In the genomic region with DNA sequence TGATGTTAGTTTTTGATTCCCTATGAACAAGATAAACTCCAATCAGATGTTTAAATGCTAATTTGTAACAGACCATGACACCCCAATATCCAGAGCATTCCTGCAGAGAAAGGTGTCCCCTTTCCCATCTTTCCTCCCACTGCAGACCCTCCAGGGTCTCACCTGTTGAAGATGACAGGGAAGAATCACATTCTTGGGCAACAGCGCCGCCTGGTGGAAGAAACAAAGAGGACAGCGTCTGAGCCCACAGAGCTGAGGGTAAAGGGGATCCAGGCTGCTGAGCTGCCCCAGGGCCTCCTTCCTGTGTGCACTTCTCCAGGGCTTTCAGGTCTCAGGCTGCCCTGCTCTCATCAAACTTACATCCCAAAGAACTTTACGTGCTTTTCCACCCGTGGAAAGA, we compare ENCODE assay signal across 9 mouse cellular contexts. TPM values are rescaled to one million over a fixed set of nuclear protein-coding genes. Genes with fewer than 3 reads are reported as not detected.
DNase-seq lines count a peak whose midpoint lies in the region; ATAC-seq and TF ChIP-seq lines count a peak whose summit lies in the region.
"Had no signal": no experiment of that assay in that cellular context is flagged by ENCODE, and none has a peak within 500 bp of the region (broad histone marks: within the 10 kb centered on the region; RNA-seq: fewer than 3 reads in every experiment).

No protein-coding gene starts in this region.

- TF ChIP-seq EP300 in heart, adult 2 months (IDR thresholded peaks at IDR 0.05; ENCODE audit: insufficient read depth, low read depth, low read length): no peak

- ATAC-seq in midbrain, embryonic 11.5 days (ENCODE audit: low FRiP score): no peak
- ATAC-seq in midbrain, embryonic 15.5 days (replicated peaks): no peak
- no peak for ATAC-seq in neural tube, embryonic 11.5 days (ENCODE audit: insufficient read depth, low FRiP score, low TSS enrichment)

- peak; percentile 77 for TF ChIP-seq CTCF in heart, adult 2 months (IDR thresholded peaks at IDR 0.05)

- TF ChIP-seq POLR2A in heart, adult 2 months (IDR thresholded peaks at IDR 0.05; ENCODE audit: insufficient read depth, low read depth, low read length): no peak

- H3K9me3 ChIP-seq in midbrain, embryonic 11.5 days (ENCODE audit: control insufficient read depth, low read length): no peaks in the 10 kb centered on the region
- no peaks in the 10 kb centered on the region for H3K9me3 ChIP-seq in midbrain, embryonic 15.5 days
- H3K9me3 ChIP-seq in neural tube, embryonic 11.5 days (ENCODE audit: control insufficient read depth, low read length): no peaks in the 10 kb centered on the region
- H3K9me3 ChIP-seq: heart, embryonic 15.5 days had no signal

- H3K27me3 ChIP-seq in heart, adult 2 months (ENCODE audit: control insufficient read depth, insufficient read depth, low read length): peaks cover 3% of the 10 kb centered on the region; the same call in 1 of the 2 replicates
- H3K27me3 ChIP-seq in midbrain, embryonic 11.5 days (ENCODE audit: control insufficient read depth, insufficient read depth, low read length): peaks cover 12% of the 10 kb centered on the region
- H3K27me3 ChIP-seq in midbrain, embryonic 15.5 days (replicated peaks): peaks cover 27% of the 10 kb centered on the region
- peaks cover 12% of the 10 kb centered on the region for H3K27me3 ChIP-seq in neural tube, embryonic 11.5 days (ENCODE audit: control insufficient read depth, insufficient read depth, low read length)

- intact Hi-C loops in heart, adult 2 months (cut with DNase I): no loop called here
- intact Hi-C loops in gastrocnemius, postnatal 36 days (cut with DNase I): no loop called here

- no peak overlapping the region for H3K4me3 ChIP-seq in heart, adult 2 months
- H3K4me3 ChIP-seq in midbrain, embryonic 11.5 days (ENCODE audit: low read depth, low read length): no peak overlapping the region
- no peak overlapping the region for H3K4me3 ChIP-seq in midbrain, embryonic 15.5 days
- no peak overlapping the region for H3K4me3 ChIP-seq in neural tube, embryonic 11.5 days (ENCODE audit: low read depth, low read length)
- H3K4me3 ChIP-seq: heart, embryonic 15.5 days had no signal

- H3K4me2 ChIP-seq in midbrain, embryonic 11.5 days: no peak overlapping the region
- H3K4me2 ChIP-seq in midbrain, embryonic 15.5 days: no peak overlapping the region
- no peak overlapping the region for H3K4me2 ChIP-seq in neural tube, embryonic 11.5 days (ENCODE audit: low read depth)
- H3K4me2 ChIP-seq: heart, embryonic 15.5 days had no signal

- H3K36me3 ChIP-seq in heart, adult 2 months (ENCODE audit: control insufficient read depth, insufficient read depth, low read length): no peaks in the 10 kb centered on the region
- no peaks in the 10 kb centered on the region for H3K36me3 ChIP-seq in midbrain, embryonic 11.5 days (ENCODE audit: control insufficient read depth, insufficient read depth, low read length)
- H3K36me3 ChIP-seq in midbrain, embryonic 15.5 days (replicated peaks): no peaks in the 10 kb centered on the region
- no peaks in the 10 kb centered on the region for H3K36me3 ChIP-seq in neural tube, embryonic 11.5 days (ENCODE audit: control insufficient read depth, insufficient read depth, low read length)
- H3K36me3 ChIP-seq: heart, embryonic 15.5 days had no signal

- H3K79me2 ChIP-seq in heart, adult 2 months (replicated peaks; ENCODE audit: control insufficient read depth, insufficient read depth, low read length): no peaks in the 10 kb centered on the region

- no peaks in the 10 kb centered on the region; the same call in none of the 2 replicates for H3K4me1 ChIP-seq in heart, adult 2 months (ENCODE audit: control insufficient read depth, insufficient read depth, low read length)
- H3K4me1 ChIP-seq in midbrain, embryonic 11.5 days (ENCODE audit: control insufficient read depth, insufficient read depth, low read length): no peaks in the 10 kb centered on the region
- H3K4me1 ChIP-seq in midbrain, embryonic 15.5 days: peaks cover 13% of the 10 kb centered on the region
- no peaks in the 10 kb centered on the region for H3K4me1 ChIP-seq in neural tube, embryonic 11.5 days (ENCODE audit: control insufficient read depth, insufficient read depth, low read length)

- no peak overlapping the region for H3K9ac ChIP-seq in heart, adult 2 months (ENCODE audit: low read depth, low read length)
- no peak overlapping the region for H3K9ac ChIP-seq in midbrain, embryonic 11.5 days (ENCODE audit: low read length)
- H3K9ac ChIP-seq in midbrain, embryonic 15.5 days: no peak overlapping the region
- no peak overlapping the region for H3K9ac ChIP-seq in neural tube, embryonic 11.5 days (ENCODE audit: low read length)
- H3K9ac ChIP-seq: heart, embryonic 15.5 days had no signal

- 7% methylated on average over 5 of the region's 5 CpGs for WGBS in heart, adult 2 months
- 9% methylated on average over 5 of the region's 5 CpGs for WGBS in midbrain, embryonic 11.5 days
- 11% methylated on average over 5 of the region's 5 CpGs for WGBS in midbrain, embryonic 15.5 days
- 3% methylated on average over 5 of the region's 5 CpGs for WGBS in neural tube, embryonic 11.5 days

- no peak overlapping the region for H3K27ac ChIP-seq in heart, adult 2 months
- H3K27ac ChIP-seq in midbrain, embryonic 11.5 days (ENCODE audit: low read depth, low read length): no peak overlapping the region
- no peak overlapping the region for H3K27ac ChIP-seq in midbrain, embryonic 15.5 days
- no peak overlapping the region for H3K27ac ChIP-seq in neural tube, embryonic 11.5 days (ENCODE audit: low read depth, low read length)
- H3K27ac ChIP-seq: heart, embryonic 15.5 days had no signal

- peak in 1 of 2 experiments; percentile 58 for DNase-seq in heart, adult 2 months
- DNase-seq in heart, adult 9 months (ENCODE audit: low spot score in 2 of 2): no peak
- peak; percentile 96 for DNase-seq in midbrain, embryonic 11.5 days (ENCODE audit: low spot score, missing footprints)
- peak; percentile 45 for DNase-seq in adrenal gland, postnatal 25 days
- DNase-seq in neural tube, embryonic 11.5 days (ENCODE audit: low spot score): peak; percentile 64
- no peak for DNase-seq in gastrocnemius, postnatal 36 days
- no peak for DNase-seq in cerebellum, postnatal 36 days

RNA-seq across cellular contexts. Expression of gene H2-K1, which starts 3.3 kb away (rescaled TPM):
- total RNA-seq in heart, adult 2 months (2021): 100 to 1,000 TPM; 103 to 117 TPM
- 655 and 1,075 TPM in 2 replicates for polyA plus RNA-seq in heart, adult 2 months (2012; rRNA removed)
- 30.0 and 37.2 TPM in 2 replicates for polyA plus RNA-seq in midbrain, embryonic 11.5 days (2014; fragmentation: Nextera tagmentation; extraction: Ambion mirVana)
- 19.0 and 20.1 TPM in 2 replicates for polyA plus RNA-seq in midbrain, embryonic 15.5 days (2015; fragmentation: Nextera tagmentation; extraction: Ambion mirVana)
- total RNA-seq in adrenal gland, postnatal 25 days (2021): 321 and 327 TPM in 2 replicates
- 20.2 and 23.1 TPM in 2 replicates for polyA plus RNA-seq in neural tube, embryonic 11.5 days (2014; fragmentation: Nextera tagmentation; extraction: Ambion mirVana)
- 10 to 100 TPM; 25.6 to 32.9 TPM for total RNA-seq in gastrocnemius, postnatal 36 days (2021)

RNA-seq across cellular contexts. Expression of gene Ring1, which starts 21.1 kb away (rescaled TPM):
- 10 to 100 TPM; 13.0 to 13.1 TPM for total RNA-seq in heart, adult 2 months (2021)
- polyA plus RNA-seq in heart, adult 2 months (2012; rRNA removed): 18.6 and 20.8 TPM in 2 replicates
- 5.5 and 7.1 TPM in 2 replicates for polyA plus RNA-seq in midbrain, embryonic 11.5 days (2014; fragmentation: Nextera tagmentation; extraction: Ambion mirVana)
- 22.8 and 26.3 TPM in 2 replicates for polyA plus RNA-seq in midbrain, embryonic 15.5 days (2015; fragmentation: Nextera tagmentation; extraction: Ambion mirVana)
- 50.8 and 66.2 TPM in 2 replicates for total RNA-seq in adrenal gland, postnatal 25 days (2021)
- polyA plus RNA-seq in neural tube, embryonic 11.5 days (2014; fragmentation: Nextera tagmentation; extraction: Ambion mirVana): 5.2 and 8.4 TPM in 2 replicates
- total RNA-seq in gastrocnemius, postnatal 36 days (2021): 10 to 100 TPM; 11.7 to 12.4 TPM

RNA-seq across cellular contexts. Expression of gene H2-Ke6, which starts 24.4 kb away (rescaled TPM):
- total RNA-seq in heart, adult 2 months (2021): 100 to 1,000 TPM; 112 to 138 TPM
- polyA plus RNA-seq in heart, adult 2 months (2012; rRNA removed): 87.0 and 91.6 TPM in 2 replicates
- 95.4 and 99.0 TPM in 2 replicates for polyA plus RNA-seq in midbrain, embryonic 11.5 days (2014; fragmentation: Nextera tagmentation; extraction: Ambion mirVana)
- polyA plus RNA-seq in midbrain, embryonic 15.5 days (2015; fragmentation: Nextera tagmentation; extraction: Ambion mirVana): 65.6 and 74.1 TPM in 2 replicates
- total RNA-seq in adrenal gland, postnatal 25 days (2021): 239 TPM in 2 replicates
- polyA plus RNA-seq in neural tube, embryonic 11.5 days (2014; fragmentation: Nextera tagmentation; extraction: Ambion mirVana): 48.1 and 52.7 TPM in 2 replicates
- total RNA-seq in gastrocnemius, postnatal 36 days (2021): 10 to 100 TPM; 55.5 to 64.2 TPM

RNA-seq across cellular contexts. Expression of gene Slc39a7, which starts 28.1 kb away (rescaled TPM):
- total RNA-seq in heart, adult 2 months (2021): 10 to 100 TPM; 76.0 to 79.8 TPM
- 64.0 and 72.5 TPM in 2 replicates for polyA plus RNA-seq in heart, adult 2 months (2012; rRNA removed)
- 85.1 and 97.4 TPM in 2 replicates for polyA plus RNA-seq in midbrain, embryonic 11.5 days (2014; fragmentation: Nextera tagmentation; extraction: Ambion mirVana)
- polyA plus RNA-seq in midbrain, embryonic 15.5 days (2015; fragmentation: Nextera tagmentation; extraction: Ambion mirVana): 178 and 184 TPM in 2 replicates
- 149 and 162 TPM in 2 replicates for total RNA-seq in adrenal gland, postnatal 25 days (2021)
- 89.7 and 108 TPM in 2 replicates for polyA plus RNA-seq in neural tube, embryonic 11.5 days (2014; fragmentation: Nextera tagmentation; extraction: Ambion mirVana)
- 10 to 100 TPM; 40.8 to 45.2 TPM for total RNA-seq in gastrocnemius, postnatal 36 days (2021)

RNA-seq across cellular contexts. Expression of gene Rxrb, which starts 28.2 kb away (rescaled TPM):
- total RNA-seq in heart, adult 2 months (2021): 10 to 100 TPM; 39.1 to 42.4 TPM
- polyA plus RNA-seq in heart, adult 2 months (2012; rRNA removed): 38.8 and 41.3 TPM in 2 replicates
- polyA plus RNA-seq in midbrain, embryonic 11.5 days (2014; fragmentation: Nextera tagmentation; extraction: Ambion mirVana): 17.2 and 17.9 TPM in 2 replicates
- 64.7 and 65.5 TPM in 2 replicates for polyA plus RNA-seq in midbrain, embryonic 15.5 days (2015; fragmentation: Nextera tagmentation; extraction: Ambion mirVana)
- total RNA-seq in adrenal gland, postnatal 25 days (2021): 66.8 and 71.0 TPM in 2 replicates
- 25.1 and 27.1 TPM in 2 replicates for polyA plus RNA-seq in neural tube, embryonic 11.5 days (2014; fragmentation: Nextera tagmentation; extraction: Ambion mirVana)
- 10 to 100 TPM; 34.5 to 35.3 TPM for total RNA-seq in gastrocnemius, postnatal 36 days (2021)

Comparison
In these comparisons a context has a peak if more than half of its experiments do, and no peak if none do; other contexts are left out.
1. DNase-seq: peak in midbrain, embryonic 11.5 days (single experiment), adrenal gland, postnatal 25 days (single experiment) and neural tube, embryonic 11.5 days (single experiment); none in heart, adult 9 months (0 of 2), gastrocnemius, postnatal 36 days (0 of 2) and cerebellum, postnatal 36 days (0 of 2).
2. RNA of gene H2-K1, which starts 3.3 kb away (polyA plus RNA-seq): 655 to 1,075 TPM in heart, adult 2 months; 30.0 to 37.2 TPM in midbrain, embryonic 11.5 days, 20.2 to 23.1 TPM in neural tube, embryonic 11.5 days and 19.0 to 20.1 TPM in midbrain, embryonic 15.5 days; every median in the first group is over 10 times any median in the second.